Mouse (Mus musculus) T-cell, adult 2 months (primary cell): ENCODE data around the gene Snf8.

ENCODE experiments used
- DNase-seq: peaks from one replicate; pipeline ENCODE4 v3.0.0; 2022; ENCODE audit warnings: low spot score

Snf8 gene

GRCm38 (mm10) chr11:96074351-96075176 is 39.9 kb downstream of the Snf8 start:
- no peak for DNase-seq

GRCm38 (mm10) chr11:96075177-96075508 is 40.5 kb downstream of the Snf8 start:
- DNase-seq: peak; percentile 8

- DNase-seq: peak; percentile 98
Measured at GRCm38 (mm10) chr11:96075509-96076220, 41.0 kb downstream of the Snf8 start, which contains the start of gene Atp5g1. TSS of gene Atp5g1 (minus strand) at chr11:96075670.

GRCm38 (mm10) chr11:96076221-96077105 is 41.8 kb downstream of the Snf8 start:
- no peak for DNase-seq

GRCm38 (mm10) chr11:96080736-96081135 is 46.1 kb downstream of the Snf8 start:
- no peak for DNase-seq

- no peak for DNase-seq
Measured at GRCm38 (mm10) chr11:96082682-96083081, 48.0 kb downstream of the Snf8 start.

GRCm38 (mm10) chr11:96087981-96088380 is 53.3 kb downstream of the Snf8 start:
- DNase-seq: no peak

- no peak for DNase-seq
Measured at GRCm38 (mm10) chr11:96091073-96091472, 56.4 kb downstream of the Snf8 start.

- DNase-seq: no peak
Measured at GRCm38 (mm10) chr11:96092674-96093291, 58.1 kb downstream of the Snf8 start.

- peak; percentile 25 for DNase-seq
Measured at GRCm38 (mm10) chr11:96093361-96093760, 58.7 kb downstream of the Snf8 start.
